9 mouse cellular contexts compared by ENCODE assay signal in genomic region chr1:172202894-172203522, GRCm38 (mm10). TPM values are rescaled to one million over a fixed set of nuclear protein-coding genes. Genes with fewer than 3 reads are reported as not detected.
A peak's percentile ranks its signal among the peaks of the same experiment; 100 is the strongest.
DNase-seq lines count a peak whose midpoint lies in the region; ATAC-seq and TF ChIP-seq lines count a peak whose summit lies in the region.
"Had no signal": no experiment of that assay in that cellular context is flagged by ENCODE, and none has a peak within 500 bp of the region (broad histone marks: within the 10 kb centered on the region; RNA-seq: fewer than 3 reads in every experiment).

No protein-coding gene starts in this region.

- peak in 1 of 2 experiments; percentile 15 for DNase-seq in layer of hippocampus, adult 2 months (ENCODE audit: low spot score in 2 of 2)
- no peak for DNase-seq in layer of hippocampus, postnatal 10 days (ENCODE audit: low spot score in 2 of 2)
- DNase-seq in urinary bladder, adult 2 months (ENCODE audit: low spot score), result no peak
- no peak for DNase-seq in right cerebral cortex, postnatal 36 days (ENCODE audit: low spot score in 2 of 2)
- no peak for DNase-seq in yolk sac, embryonic 10.5 days (ENCODE audit: low spot score)

- peak overlapping the region; percentile 98 for H3K4me3 ChIP-seq in layer of hippocampus, adult 2 months
- H3K4me3 ChIP-seq in cortical plate, adult 2 months (ENCODE audit: insufficient read depth, low read length), result peak overlapping the region; percentile 91; the same call in 1 of the 2 replicates
- 0 out of 2 replicates have a peak overlapping the region, but pooled peaks have one; percentile 11 for H3K4me3 ChIP-seq in heart, embryonic 15.5 days
- H3K4me3 ChIP-seq in midbrain, embryonic 12.5 days, result peak overlapping the region; percentile 73

- H3K27ac ChIP-seq in layer of hippocampus, adult 2 months, result peak overlapping the region; percentile 95
- H3K27ac ChIP-seq in cortical plate, adult 2 months (ENCODE audit: insufficient read depth, low read length), result no peak overlapping the region; the same call in 1 of the 2 replicates
- H3K27ac ChIP-seq in heart, embryonic 15.5 days, result peak overlapping the region; percentile 94
- peak overlapping the region; percentile 95 for H3K27ac ChIP-seq in midbrain, embryonic 12.5 days (replicated peaks)

- H3K9ac ChIP-seq in heart, embryonic 15.5 days, result no peak overlapping the region
- H3K9ac ChIP-seq in midbrain, embryonic 12.5 days (replicated peaks), result peak overlapping the region; percentile 92

- H3K27me3 ChIP-seq in heart, embryonic 15.5 days, result no peaks in the 10 kb centered on the region
- no peaks in the 10 kb centered on the region for H3K27me3 ChIP-seq in midbrain, embryonic 12.5 days

- ATAC-seq in heart, embryonic 15.5 days (replicated peaks; ENCODE audit: insufficient number of reproducible peaks, insufficient read depth, low FRiP score, low read depth), result no peak
- peak; percentile 64 for ATAC-seq in midbrain, embryonic 12.5 days (ENCODE audit: low FRiP score, low read depth)

- no peak for TF ChIP-seq POLR2A in cortical plate, adult 2 months (IDR thresholded peaks at IDR 0.05; ENCODE audit: extremely low read depth, insufficient read depth, low read length)

- H3K9me3 ChIP-seq in heart, embryonic 15.5 days (replicated peaks), result no peaks in the 10 kb centered on the region
- no peaks in the 10 kb centered on the region for H3K9me3 ChIP-seq in midbrain, embryonic 12.5 days

- H3K4me1 ChIP-seq in cortical plate, adult 2 months (ENCODE audit: control insufficient read depth, insufficient read depth, low read length), result peaks cover 25% of the 10 kb centered on the region
- H3K4me1 ChIP-seq in heart, embryonic 15.5 days (replicated peaks), result peaks cover 72% of the 10 kb centered on the region
- H3K4me1 ChIP-seq in midbrain, embryonic 12.5 days, result peaks cover 81% of the 10 kb centered on the region

- WGBS in heart, embryonic 15.5 days, result 25% methylated on average over 2 of the region's 2 CpGs
- WGBS in midbrain, embryonic 12.5 days, result 4% methylated on average over 2 of the region's 2 CpGs

- peaks cover 24% of the 10 kb centered on the region for H3K36me3 ChIP-seq in heart, embryonic 15.5 days
- peaks cover 24% of the 10 kb centered on the region for H3K36me3 ChIP-seq in midbrain, embryonic 12.5 days

- no peak for TF ChIP-seq CTCF in layer of hippocampus, adult 2 months (conservative IDR thresholded peaks at IDR 0.05)
- no peak for TF ChIP-seq CTCF in cortical plate, adult 2 months (IDR thresholded peaks at IDR 0.05; ENCODE audit: extremely low read depth, insufficient read depth, low read length)

- H3K4me2 ChIP-seq in heart, embryonic 15.5 days, result peak overlapping the region; percentile 72
- peak overlapping the region; percentile 95 for H3K4me2 ChIP-seq in midbrain, embryonic 12.5 days (replicated peaks)

RNA-seq across cellular contexts. Expression of gene Pea15a, which starts 3.6 kb away (rescaled TPM):
- 100 to 1,000 TPM; 421 to 428 TPM for total RNA-seq in layer of hippocampus, adult 2 months (2021)
- total RNA-seq in layer of hippocampus, postnatal 10 days (2021), result 100 to 1,000 TPM; 351 to 392 TPM
- 530 and 543 TPM in 2 replicates for polyA plus RNA-seq in cortical plate, adult 2 months (2012; rRNA removed)
- polyA plus RNA-seq in heart, embryonic 15.5 days (2015; fragmentation: Nextera tagmentation; extraction: Ambion mirVana), result 165 and 179 TPM in 2 replicates
- 350 and 356 TPM in 2 replicates for polyA plus RNA-seq in midbrain, embryonic 12.5 days (2016; fragmentation: Nextera tagmentation; extraction: Ambion mirVana)
- 165 and 166 TPM in 2 replicates for polyA plus RNA-seq in urinary bladder, adult 2 months (2012; rRNA removed)

RNA-seq across cellular contexts. Expression of gene Casq1, which starts 16.7 kb away (rescaled TPM):
- under 1 TPM; 0.37 to 0.51 TPM for total RNA-seq in layer of hippocampus, adult 2 months (2021)
- 1 to 10 TPM; 1.2 to 1.6 TPM for total RNA-seq in layer of hippocampus, postnatal 10 days (2021)
- 1.1 and 2.9 TPM in 2 replicates for polyA plus RNA-seq in cortical plate, adult 2 months (2012; rRNA removed)
- 96.7 and 102 TPM in 2 replicates for polyA plus RNA-seq in heart, embryonic 15.5 days (2015; fragmentation: Nextera tagmentation; extraction: Ambion mirVana)
- 1.9 and 2.1 TPM in 2 replicates for polyA plus RNA-seq in midbrain, embryonic 12.5 days (2016; fragmentation: Nextera tagmentation; extraction: Ambion mirVana)
- 3.2 and 3.3 TPM in 2 replicates for polyA plus RNA-seq in urinary bladder, adult 2 months (2012; rRNA removed)

RNA-seq across cellular contexts. Expression of gene Dcaf8, which starts 55.1 kb away (rescaled TPM):
- total RNA-seq in layer of hippocampus, adult 2 months (2021), result 100 to 1,000 TPM; 114 to 116 TPM
- 10 to 100 TPM; 85.4 to 90.5 TPM for total RNA-seq in layer of hippocampus, postnatal 10 days (2021)
- 99.6 and 106 TPM in 2 replicates for polyA plus RNA-seq in cortical plate, adult 2 months (2012; rRNA removed)
- 107 and 118 TPM in 2 replicates for polyA plus RNA-seq in heart, embryonic 15.5 days (2015; fragmentation: Nextera tagmentation; extraction: Ambion mirVana)
- 130 and 133 TPM in 2 replicates for polyA plus RNA-seq in midbrain, embryonic 12.5 days (2016; fragmentation: Nextera tagmentation; extraction: Ambion mirVana)
- polyA plus RNA-seq in urinary bladder, adult 2 months (2012; rRNA removed), result 115 and 118 TPM in 2 replicates

RNA-seq across cellular contexts. Expression of gene Atp1a4, which starts 55.2 kb away (rescaled TPM):
- total RNA-seq in layer of hippocampus, adult 2 months (2021), result not detected
- not detected for total RNA-seq in layer of hippocampus, postnatal 10 days (2021)
- not detected in 2 replicates for polyA plus RNA-seq in cortical plate, adult 2 months (2012; rRNA removed)
- 0.10 and 0.28 TPM in 2 replicates for polyA plus RNA-seq in heart, embryonic 15.5 days (2015; fragmentation: Nextera tagmentation; extraction: Ambion mirVana)
- polyA plus RNA-seq in midbrain, embryonic 12.5 days (2016; fragmentation: Nextera tagmentation; extraction: Ambion mirVana), result not detected in 2 replicates
- not detected in 2 replicates for polyA plus RNA-seq in urinary bladder, adult 2 months (2012; rRNA removed)
- total RNA-seq: left cerebral cortex, postnatal 14 days had no signal

RNA-seq across cellular contexts. Expression of gene Igsf8, which starts 58.4 kb away (rescaled TPM):
- 100 to 1,000 TPM; 255 to 257 TPM for total RNA-seq in layer of hippocampus, adult 2 months (2021)
- 100 to 1,000 TPM; 178 to 204 TPM for total RNA-seq in layer of hippocampus, postnatal 10 days (2021)
- 318 and 326 TPM in 2 replicates for polyA plus RNA-seq in cortical plate, adult 2 months (2012; rRNA removed)
- 20.6 and 35.4 TPM in 2 replicates for polyA plus RNA-seq in heart, embryonic 15.5 days (2015; fragmentation: Nextera tagmentation; extraction: Ambion mirVana)
- 103 and 106 TPM in 2 replicates for polyA plus RNA-seq in midbrain, embryonic 12.5 days (2016; fragmentation: Nextera tagmentation; extraction: Ambion mirVana)
- polyA plus RNA-seq in urinary bladder, adult 2 months (2012; rRNA removed), result 54.7 and 60.0 TPM in 2 replicates

Comparison
In these comparisons a context has a peak if more than half of its experiments do, and no peak if none do; other contexts are left out.
1. H3K4me3 ChIP-seq: peak in every context shown above with its lines; median percentile 98 in layer of hippocampus, adult 2 months; 91 in cortical plate, adult 2 months; 73 in midbrain, embryonic 12.5 days; 11 in heart, embryonic 15.5 days.
2. RNA of gene Casq1, which starts 16.7 kb away (polyA plus RNA-seq): 96.7 to 102 TPM in heart, embryonic 15.5 days; 3.2 to 3.3 TPM in urinary bladder, adult 2 months, 1.1 to 2.9 TPM in cortical plate, adult 2 months and 1.9 to 2.1 TPM in midbrain, embryonic 12.5 days; every median in the first group is over 10 times any median in the second.